Mouse (Mus musculus) kidney, adult 2 months (tissue): ENCODE data around the gene C8a.

Experiments used
- CTCF ChIP-seq: fragments of 200-500 bp; conservative IDR thresholded peaks from 2 replicates; pipeline ENCODE4 v1.5.1; 2011; ENCODE audit warnings: low read depth, mild to moderate bottlenecking, control low read depth, low read length, moderate library complexity, mixed read lengths; ENCODE audit not compliant: insufficient read depth, insufficient read length
- POLR2A ChIP-seq: fragments of 200-500 bp; IDR thresholded peaks from one replicate; pipeline ENCODE4 v1.6.1; 2011; ENCODE audit warnings: low read depth, low read length, control low read depth

- no peak for TF ChIP-seq CTCF
- no peak for TF ChIP-seq POLR2A
Measured at GRCm38 (mm10) chr4:104813617-104814016, 62.6 kb downstream of the C8a start.
